Mouse (Mus musculus) MEL (cell line): Measurements from ENCODE around the gene Scimp.

Experiments
- BHLHE40 ChIP-seq: IDR thresholded peaks from 2 replicates; pipeline ENCODE4 v1.6.1; 2012; ENCODE audit warnings: low read depth, mild to moderate bottlenecking, inconsistent platforms, low read length, improper control_type of control experiment, borderline replicate concordance
- CHD1 ChIP-seq: IDR thresholded peaks from 2 replicates; pipeline ENCODE4 v1.6.1; 2012; ENCODE audit warnings: low read depth, mild to moderate bottlenecking, inconsistent platforms, low read length, improper control_type of control experiment
- CTCF ChIP-seq, 3 experiments: IDR thresholded peaks in 2 of 3; conservative IDR thresholded peaks in 1 of 3; 2 replicates each; pipeline ENCODE4 v1.5.1; 2011 to 2012; ENCODE audit warnings: low read length in 3 of 3, low read depth in 2 of 3, mild to moderate bottlenecking in 2 of 3, improper control_type of control experiment in 1 of 3, inconsistent platforms in 1 of 3, mixed read lengths in 1 of 3, moderate library complexity in 1 of 3; ENCODE audit not compliant: control insufficient read depth in 1 of 3, insufficient read depth in 1 of 3, poor library complexity in 1 of 3, severe bottlenecking in 1 of 3
- ELF1 ChIP-seq: IDR thresholded peaks from 2 replicates; pipeline ENCODE4 v1.6.1; 2014; ENCODE audit warnings: low read depth, mild to moderate bottlenecking, inconsistent platforms, low read length, improper control_type of control experiment, moderate library complexity
- EP300 ChIP-seq, 2 experiments: IDR thresholded peaks; 2 replicates each; pipeline ENCODE4 v1.6.1; 2011; ENCODE audit warnings: improper control_type of control experiment in 2 of 2, low read length in 2 of 2, low read depth in 1 of 2, mild to moderate bottlenecking in 1 of 2
- GATA1 ChIP-seq: IDR thresholded peaks from 2 replicates; pipeline ENCODE4 v1.6.1; 2011; ENCODE audit warnings: low read depth, low read length, improper control_type of control experiment
- MAFK ChIP-seq: IDR thresholded peaks from 2 replicates; pipeline ENCODE4 v1.6.1; 2011; ENCODE audit warnings: low read depth, mild to moderate bottlenecking, low read length, improper control_type of control experiment, borderline replicate concordance
- MEF2A ChIP-seq: IDR thresholded peaks from 2 replicates; pipeline ENCODE4 v1.6.1; 2014; ENCODE audit warnings: low read depth, mild to moderate bottlenecking, inconsistent platforms, low read length, improper control_type of control experiment; ENCODE audit not compliant: poor library complexity, insufficient replicate concordance, severe bottlenecking; ENCODE audit errors: extremely low read depth
- RAD21 ChIP-seq: IDR thresholded peaks from 2 replicates; pipeline ENCODE4 v1.6.1; 2011; ENCODE audit warnings: mild to moderate bottlenecking, low read depth, low read length, improper control_type of control experiment
- SIN3A ChIP-seq: IDR thresholded peaks from 2 replicates; pipeline ENCODE4 v1.6.1; 2012; ENCODE audit warnings: low read length, improper control_type of control experiment, inconsistent platforms

DNA sequence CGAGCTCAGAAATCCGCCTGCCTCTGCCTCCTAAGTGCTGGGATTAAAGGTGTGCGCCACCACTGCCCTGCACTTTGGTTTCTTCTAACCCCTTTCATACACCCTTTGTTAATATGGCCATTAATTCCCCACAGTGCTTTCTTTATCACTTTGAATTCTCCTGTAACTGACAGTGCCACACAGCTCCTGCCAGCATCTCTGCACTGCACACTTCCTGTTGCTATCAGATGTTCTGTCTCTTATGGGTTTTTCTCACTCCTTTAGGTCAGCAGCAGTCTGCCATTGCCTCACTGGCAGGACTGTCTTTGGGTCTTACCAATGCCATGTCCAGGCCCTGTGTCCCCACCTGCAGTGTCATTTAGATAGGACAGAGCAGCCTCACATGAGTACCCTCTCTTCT is 41.6 kb downstream of the Scimp start:
- no peak for TF ChIP-seq MEF2A
- no peak for TF ChIP-seq ELF1
- TF ChIP-seq GATA1 = no peak
- TF ChIP-seq BHLHE40 = no peak
- no peak for TF ChIP-seq SIN3A
- no peak for TF ChIP-seq EP300 (IDR thresholded peaks at IDR 0.05; ENCODE audit: low read depth in 1 of 2, low read length in 2 of 2)
- no peak for TF ChIP-seq CTCF (IDR thresholded peaks at IDR 0.05 in 2 of 3, conservative IDR thresholded peaks at IDR 0.05 in 1 of 3; ENCODE audit: control insufficient read depth in 1 of 3, insufficient read depth in 1 of 3, low read depth in 2 of 3, low read length in 3 of 3, poor library complexity in 1 of 3, severe bottlenecking in 1 of 3)
- no peak for TF ChIP-seq MAFK
- no peak for TF ChIP-seq RAD21
- TF ChIP-seq CHD1 = no peak
